18 mouse cellular contexts compared by ENCODE assay signal in the genomic region with DNA sequence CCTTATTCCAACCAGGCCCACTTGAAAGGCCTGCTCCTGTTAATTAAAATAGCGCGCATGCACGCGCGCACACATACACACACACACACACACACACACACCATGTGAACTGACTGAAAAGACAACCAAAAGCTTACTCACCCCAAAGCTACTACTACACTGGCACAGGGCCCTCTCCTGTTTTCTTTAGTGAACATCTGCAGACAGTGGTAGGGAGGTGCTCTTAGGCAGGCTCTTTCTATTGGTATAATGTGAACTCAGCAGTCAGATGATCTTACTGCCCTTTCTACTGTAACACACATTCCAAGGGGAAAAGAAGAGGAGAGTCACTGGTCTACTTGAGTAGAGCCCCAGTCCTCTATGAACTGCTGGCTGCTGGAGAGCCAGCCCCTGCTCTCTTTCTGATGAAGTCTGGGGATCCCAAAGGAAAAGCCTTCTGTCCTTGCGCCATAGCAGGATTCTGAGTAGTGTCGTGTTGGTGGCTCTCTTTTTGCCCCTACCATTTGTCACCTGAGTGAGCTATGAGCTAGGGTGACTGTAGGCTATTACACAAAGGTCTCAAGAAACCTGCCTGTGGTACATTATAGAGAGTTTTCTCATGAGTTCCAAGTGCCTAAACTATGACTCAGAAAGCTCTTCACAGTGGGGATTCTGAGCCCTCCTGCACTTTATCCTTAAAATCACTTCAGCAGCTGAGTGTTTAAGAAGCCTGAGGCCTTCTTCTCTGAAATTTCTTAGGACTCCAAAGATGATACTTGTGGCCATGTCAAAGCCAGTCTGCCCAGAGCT. TPM values are rescaled to one million over a fixed set of nuclear protein-coding genes. Genes with fewer than 3 reads are reported as not detected.
A peak's percentile ranks its signal among the peaks of the same experiment; 100 is the strongest.
DNase-seq lines count a peak whose midpoint lies in the region; ATAC-seq and TF ChIP-seq lines count a peak whose summit lies in the region.
"Had no signal": no experiment of that assay in that cellular context is flagged by ENCODE, and none has a peak within 500 bp of the region (broad histone marks: within the 10 kb centered on the region; RNA-seq: fewer than 3 reads in every experiment).

No protein-coding gene starts in this region.

- no peak for TF ChIP-seq POLR2A in embryonic fibroblast, embryonic 13.5 days (IDR thresholded peaks at IDR 0.05; ENCODE audit: low read depth, low read length)

- TF ChIP-seq CTCF in Patski (IDR thresholded peaks at IDR 0.05): no peak
- no peak for TF ChIP-seq CTCF in embryonic fibroblast, embryonic 13.5 days (IDR thresholded peaks at IDR 0.05; ENCODE audit: borderline replicate concordance, insufficient read depth, low read length)
- TF ChIP-seq CTCF in layer of hippocampus, adult 2 months (conservative IDR thresholded peaks at IDR 0.05): no peak

- CTCF ChIA-PET in Patski (lab: Charles Lee): interaction anchor here (0.8 to 4.1 kb wide), 6 partner anchors 9 to 307 kb away, joined by 3 to 22 read pairs (median 8); no protein-coding TSS in a partner anchor

- H3K4me2 ChIP-seq in heart, embryonic 15.5 days: no peak overlapping the region
- no peak overlapping the region for H3K4me2 ChIP-seq in heart, embryonic 11.5 days
- no peak overlapping the region for H3K4me2 ChIP-seq in intestine, embryonic 15.5 days (replicated peaks)
- H3K4me2 ChIP-seq: hindbrain, embryonic 15.5 days; limb, embryonic 12.5 days had no signal

- H3K9me3 ChIP-seq in heart, embryonic 15.5 days (replicated peaks): no peaks in the 10 kb centered on the region
- H3K9me3 ChIP-seq in heart, embryonic 11.5 days (replicated peaks; ENCODE audit: control insufficient read depth, low read length): no peaks in the 10 kb centered on the region
- H3K9me3 ChIP-seq in intestine, embryonic 15.5 days: no peaks in the 10 kb centered on the region
- H3K9me3 ChIP-seq: hindbrain, embryonic 15.5 days; limb, embryonic 12.5 days had no signal

- POLR2A ChIA-PET in Patski (lab: Charles Lee): interaction anchor here (0.7 kb wide), 1 partner anchor 115 kb away, joined by 5 read pairs; no protein-coding TSS in a partner anchor

- 83% methylated on average over 7 of the region's 7 CpGs for WGBS in heart, embryonic 15.5 days
- 82% methylated on average over 7 of the region's 7 CpGs for WGBS in heart, embryonic 11.5 days (ENCODE audit: insufficient replicate concordance)
- 85% methylated on average over 7 of the region's 7 CpGs for WGBS in intestine, embryonic 15.5 days

- in situ Hi-C loops in Patski (cut with MboI; ENCODE audit: low pct_unique_long_range_greater_than_20kb): no loop called here

- H3K27me3 ChIP-seq in heart, embryonic 15.5 days: no peaks in the 10 kb centered on the region
- H3K27me3 ChIP-seq in heart, embryonic 11.5 days (ENCODE audit: control insufficient read depth, insufficient read depth, low read length): no peaks in the 10 kb centered on the region
- no peaks in the 10 kb centered on the region for H3K27me3 ChIP-seq in Patski
- no peaks in the 10 kb centered on the region for H3K27me3 ChIP-seq in intestine, embryonic 15.5 days (replicated peaks)
- H3K27me3 ChIP-seq: hindbrain, embryonic 15.5 days had no signal

- no peak for ATAC-seq in heart, embryonic 15.5 days (replicated peaks; ENCODE audit: insufficient number of reproducible peaks, insufficient read depth, low FRiP score, low read depth)
- ATAC-seq in heart, embryonic 11.5 days (replicated peaks; ENCODE audit: insufficient number of reproducible peaks, low FRiP score, low TSS enrichment): no peak
- ATAC-seq in Patski: peak; percentile 79
- ATAC-seq in intestine, embryonic 15.5 days: no peak
- ATAC-seq: midbrain, embryonic 16.5 days had no signal

- 0 out of 2 replicates have a peak overlapping the region, but pooled peaks have one; percentile 10 for H3K27ac ChIP-seq in heart, embryonic 15.5 days
- H3K27ac ChIP-seq in heart, embryonic 11.5 days (ENCODE audit: low read depth, low read length): no peak overlapping the region
- H3K27ac ChIP-seq in embryonic fibroblast, embryonic 13.5 days (ENCODE audit: insufficient read depth, low read length): peak overlapping the region; percentile 88
- H3K27ac ChIP-seq in layer of hippocampus, adult 2 months: no peak overlapping the region; the same call in 1 of the 2 replicates
- H3K27ac ChIP-seq in intestine, embryonic 15.5 days: no peak overlapping the region
- H3K27ac ChIP-seq: hindbrain, embryonic 15.5 days; limb, embryonic 12.5 days; liver, embryonic 14.5 days had no signal

- peaks cover 40% of the 10 kb centered on the region for H3K4me1 ChIP-seq in heart, embryonic 15.5 days (replicated peaks)
- peaks cover 31% of the 10 kb centered on the region for H3K4me1 ChIP-seq in heart, embryonic 11.5 days (ENCODE audit: control insufficient read depth, insufficient read depth, low read length)
- peaks cover 35% of the 10 kb centered on the region for H3K4me1 ChIP-seq in embryonic fibroblast, embryonic 13.5 days (ENCODE audit: control insufficient read depth, insufficient read depth, low read length)
- H3K4me1 ChIP-seq in intestine, embryonic 15.5 days (replicated peaks): peaks cover 20% of the 10 kb centered on the region

- no peak overlapping the region for H3K9ac ChIP-seq in heart, embryonic 15.5 days
- no peak overlapping the region for H3K9ac ChIP-seq in heart, embryonic 11.5 days (ENCODE audit: low read depth, low read length)
- no peak overlapping the region for H3K9ac ChIP-seq in intestine, embryonic 15.5 days
- H3K9ac ChIP-seq: hindbrain, embryonic 15.5 days; limb, embryonic 12.5 days; liver, embryonic 14.5 days had no signal

- no peak overlapping the region for H3K4me3 ChIP-seq in heart, embryonic 15.5 days
- H3K4me3 ChIP-seq in heart, embryonic 11.5 days (ENCODE audit: low read depth, low read length): no peak overlapping the region
- H3K4me3 ChIP-seq in embryonic fibroblast, embryonic 13.5 days (ENCODE audit: insufficient read depth, low read length): no peak overlapping the region
- H3K4me3 ChIP-seq in layer of hippocampus, adult 2 months: no peak overlapping the region
- H3K4me3 ChIP-seq in intestine, embryonic 15.5 days (replicated peaks): no peak overlapping the region
- H3K4me3 ChIP-seq: erythroblast, embryonic 14.5 days; hindbrain, embryonic 15.5 days; limb, embryonic 12.5 days had no signal

- DNase-seq in 3T3-L1 (ENCODE audit: low read depth, low spot score) (peak; percentile 92), Patski (ENCODE audit: low read depth, low spot score) (peak; percentile 89)
- DNase-seq in layer of hippocampus, adult 2 months (ENCODE audit: low spot score in 2 of 2): no peak
- DNase-seq: cerebellum, adult 18-20 months; gastrocnemius, postnatal 36 days; kidney, adult 18-20 months; layer of hippocampus, postnatal 36 days; right cerebral cortex, postnatal 4 days; thymus, adult 2 months had no signal

- no peaks in the 10 kb centered on the region for H3K36me3 ChIP-seq in heart, embryonic 15.5 days
- H3K36me3 ChIP-seq in heart, embryonic 11.5 days (ENCODE audit: control insufficient read depth, insufficient read depth, low read length): no peaks in the 10 kb centered on the region
- H3K36me3 ChIP-seq in intestine, embryonic 15.5 days: no peaks in the 10 kb centered on the region
- H3K36me3 ChIP-seq: hindbrain, embryonic 15.5 days had no signal

RNA-seq across cellular contexts. Expression of a gene that starts 45.9 kb away (rescaled TPM):
- polyA plus RNA-seq in heart, embryonic 15.5 days (2015; fragmentation: Nextera tagmentation; extraction: Ambion mirVana): 57.6 and 83.1 TPM in 2 replicates
- polyA plus RNA-seq in heart, embryonic 11.5 days (2014; fragmentation: Nextera tagmentation; extraction: Ambion mirVana): 60.3 and 75.6 TPM in 2 replicates
- polyA plus RNA-seq in Patski (2021): 196 TPM
- polyA plus RNA-seq in embryonic fibroblast, embryonic 13.5 days (2011; ENCODE audit: insufficient read length, low read depth, missing spikeins): 116 and 118 TPM in 2 replicates
- 10 to 100 TPM; 50.9 to 52.8 TPM for total RNA-seq in layer of hippocampus, adult 2 months (2021)
- polyA plus RNA-seq in intestine, embryonic 15.5 days (2015; fragmentation: Nextera tagmentation; extraction: Ambion mirVana): 92.9 and 93.6 TPM in 2 replicates

Comparison
In these comparisons a context has a peak if more than half of its experiments do, and no peak if none do; other contexts are left out.
1. H3K27ac ChIP-seq: peak in heart, embryonic 15.5 days (single experiment) and embryonic fibroblast, embryonic 13.5 days (single experiment); none in heart, embryonic 11.5 days (single experiment), layer of hippocampus, adult 2 months (single experiment) and intestine, embryonic 15.5 days (single experiment).
2. DNase-seq: peak in 3T3-L1 (single experiment) and Patski (single experiment); none in layer of hippocampus, adult 2 months (0 of 2).